Mouse (Mus musculus): ENCODE measurements around the gene Ankrd11. TPM values are rescaled to one million over a fixed set of nuclear protein-coding genes. Genes with fewer than 3 reads are reported as not detected.

Gene Ankrd11
- polyA plus RNA-seq, 2 experiments, result 65.3 to 83.7 TPM

GRCm38 (mm10) chr8:122898473-122898872 lies 143.6 kb downstream of the Ankrd11 start:
- ATAC-seq (ENCODE audit: low FRiP score, low read depth), result no peak
- 95% methylated on average over 12 of the region's 12 CpGs for WGBS
- H3K4me1 ChIP-seq (ENCODE audit: control insufficient read depth, insufficient read depth, low read length), result no peaks in the 10 kb centered on the region

GRCm38 (mm10) chr8:122898018-122898417 lies 144.1 kb downstream of the Ankrd11 start:
- no peak overlapping the region for H3K4me2 ChIP-seq (replicated peaks; ENCODE audit: low read depth, low read length, severe bottlenecking)

More at GRCm38 (mm10) chr8:122898473-122898872, 143.6 kb downstream of the Ankrd11 start:
- Histone ChIP-seq H3K27ac (replicated peaks; ENCODE audit: low read depth, low read length) (no peak overlapping the region), H3K9me3 (ENCODE audit: control insufficient read depth, low read length) (no peaks in the 10 kb centered on the region), H3K36me3 (ENCODE audit: control insufficient read depth, insufficient read depth, low read length) (peaks cover 74% of the 10 kb centered on the region), H3K27me3 (ENCODE audit: control insufficient read depth, insufficient read depth, low read length) (no peaks in the 10 kb centered on the region), H3K4me3 (replicated peaks; ENCODE audit: low read length) (no peak overlapping the region), H3K9ac (ENCODE audit: low read depth, low read length, severe bottlenecking) (no peak overlapping the region), H3K4me2 (replicated peaks; ENCODE audit: low read depth, low read length, severe bottlenecking) (no peak overlapping the region)
- no peak for DNase-seq (ENCODE audit: low spot score)
- TF ChIP-seq POLR2A (IDR thresholded peaks at IDR 0.05; ENCODE audit: borderline replicate concordance, extremely low read depth, insufficient read depth, insufficient read length), result no peak

GRCm38 (mm10) chr8:122897200-122897599 lies 144.9 kb downstream of the Ankrd11 start:
- 88% methylated on average over 8 of the region's 8 CpGs for WGBS
- H3K9me3 ChIP-seq (ENCODE audit: control insufficient read depth, low read length), result no peaks in the 10 kb centered on the region
- H3K4me1 ChIP-seq (ENCODE audit: control insufficient read depth, insufficient read depth, low read length), result no peaks in the 10 kb centered on the region
- H3K27me3 ChIP-seq (ENCODE audit: control insufficient read depth, insufficient read depth, low read length), result no peaks in the 10 kb centered on the region
- ATAC-seq (ENCODE audit: low FRiP score, low read depth), result no peak
- no peak overlapping the region for H3K27ac ChIP-seq (replicated peaks; ENCODE audit: low read depth, low read length)
- H3K9ac ChIP-seq (ENCODE audit: low read depth, low read length, severe bottlenecking), result no peak overlapping the region
- no peak for DNase-seq (ENCODE audit: low spot score)
- no peak for TF ChIP-seq POLR2A (IDR thresholded peaks at IDR 0.05; ENCODE audit: borderline replicate concordance, extremely low read depth, insufficient read depth, insufficient read length)
- H3K4me2 ChIP-seq (replicated peaks; ENCODE audit: low read depth, low read length, severe bottlenecking), result no peak overlapping the region
- peaks cover 86% of the 10 kb centered on the region for H3K36me3 ChIP-seq (ENCODE audit: control insufficient read depth, insufficient read depth, low read length)
- no peak overlapping the region for H3K4me3 ChIP-seq (replicated peaks; ENCODE audit: low read length)

More at GRCm38 (mm10) chr8:122898018-122898417, 144.1 kb downstream of the Ankrd11 start:
- Histone ChIP-seq H3K27me3 (ENCODE audit: control insufficient read depth, insufficient read depth, low read length) (no peaks in the 10 kb centered on the region), H3K27ac (replicated peaks; ENCODE audit: low read depth, low read length) (no peak overlapping the region), H3K4me3 (replicated peaks; ENCODE audit: low read length) (no peak overlapping the region), H3K9me3 (ENCODE audit: control insufficient read depth, low read length) (no peaks in the 10 kb centered on the region), H3K36me3 (ENCODE audit: control insufficient read depth, insufficient read depth, low read length) (peaks cover 78% of the 10 kb centered on the region), H3K9ac (ENCODE audit: low read depth, low read length, severe bottlenecking) (no peak overlapping the region), H3K4me1 (ENCODE audit: control insufficient read depth, insufficient read depth, low read length) (no peaks in the 10 kb centered on the region)
- ATAC-seq (ENCODE audit: low FRiP score, low read depth) (no peak), DNase-seq (ENCODE audit: low spot score) (no peak)
- 90% methylated on average over 4 of the region's 4 CpGs for WGBS
- TF ChIP-seq POLR2A (IDR thresholded peaks at IDR 0.05; ENCODE audit: borderline replicate concordance, extremely low read depth, insufficient read depth, insufficient read length), result no peak

DNA sequence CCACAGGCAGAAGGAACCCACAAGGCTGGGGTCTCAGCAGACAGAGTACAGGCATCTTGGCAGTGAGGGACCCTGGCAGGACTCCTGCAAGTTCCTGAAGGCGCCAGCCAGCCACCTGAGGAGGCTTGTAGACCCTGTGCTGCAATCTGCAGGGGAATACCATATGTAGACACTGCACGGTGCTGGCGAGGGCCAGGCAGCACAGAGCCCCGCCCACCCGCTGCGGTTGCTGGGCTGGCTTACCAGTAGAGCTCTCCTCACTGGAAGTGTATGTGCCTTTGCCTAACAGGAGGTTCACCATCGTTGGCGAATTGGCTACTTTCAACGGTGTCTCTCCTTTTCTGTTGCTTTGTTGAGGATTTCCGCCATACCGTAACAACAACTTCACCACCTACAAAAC lies 145.8 kb downstream of the Ankrd11 start:
- Histone ChIP-seq H3K27ac (replicated peaks; ENCODE audit: low read depth, low read length) (no peak overlapping the region), H3K9ac (ENCODE audit: low read depth, low read length, severe bottlenecking) (no peak overlapping the region), H3K27me3 (ENCODE audit: control insufficient read depth, insufficient read depth, low read length) (no peaks in the 10 kb centered on the region), H3K4me1 (ENCODE audit: control insufficient read depth, insufficient read depth, low read length) (no peaks in the 10 kb centered on the region), H3K9me3 (ENCODE audit: control insufficient read depth, low read length) (no peaks in the 10 kb centered on the region), H3K4me2 (replicated peaks; ENCODE audit: low read depth, low read length, severe bottlenecking) (no peak overlapping the region), H3K4me3 (replicated peaks; ENCODE audit: low read length) (no peak overlapping the region), H3K36me3 (ENCODE audit: control insufficient read depth, insufficient read depth, low read length) (peaks cover 95% of the 10 kb centered on the region)
- no peak for ATAC-seq (ENCODE audit: low FRiP score, low read depth)
- DNase-seq (ENCODE audit: low spot score), result no peak
- no peak for TF ChIP-seq POLR2A (IDR thresholded peaks at IDR 0.05; ENCODE audit: borderline replicate concordance, extremely low read depth, insufficient read depth, insufficient read length)
- 94% methylated on average over 11 of the region's 11 CpGs for WGBS

- no peak for DNase-seq (ENCODE audit: low spot score)
- peaks cover 98% of the 10 kb centered on the region for H3K36me3 ChIP-seq (ENCODE audit: control insufficient read depth, insufficient read depth, low read length)
- H3K4me1 ChIP-seq (ENCODE audit: control insufficient read depth, insufficient read depth, low read length), result no peaks in the 10 kb centered on the region
- H3K27me3 ChIP-seq (ENCODE audit: control insufficient read depth, insufficient read depth, low read length), result no peaks in the 10 kb centered on the region
- no peaks in the 10 kb centered on the region for H3K9me3 ChIP-seq (ENCODE audit: control insufficient read depth, low read length)
- TF ChIP-seq POLR2A (IDR thresholded peaks at IDR 0.05; ENCODE audit: borderline replicate concordance, extremely low read depth, insufficient read depth, insufficient read length), result no peak
- H3K4me2 ChIP-seq (replicated peaks; ENCODE audit: low read depth, low read length, severe bottlenecking), result no peak overlapping the region
- H3K4me3 ChIP-seq (replicated peaks; ENCODE audit: low read length), result no peak overlapping the region
- no peak for ATAC-seq (ENCODE audit: low FRiP score, low read depth)
- 89% methylated on average over 12 of the region's 12 CpGs for WGBS
- H3K27ac ChIP-seq (replicated peaks; ENCODE audit: low read depth, low read length), result no peak overlapping the region
- no peak overlapping the region for H3K9ac ChIP-seq (ENCODE audit: low read depth, low read length, severe bottlenecking)
These were observed 148.6 kb downstream of the Ankrd11 start for GRCm38 (mm10) chr8:122893451-122893850.

GRCm38 (mm10) chr8:122891440-122891839 lies 150.6 kb downstream of the Ankrd11 start:
- no peak for TF ChIP-seq POLR2A (IDR thresholded peaks at IDR 0.05; ENCODE audit: borderline replicate concordance, extremely low read depth, insufficient read depth, insufficient read length)
- H3K27me3 ChIP-seq (ENCODE audit: control insufficient read depth, insufficient read depth, low read length), result no peaks in the 10 kb centered on the region
- no peak overlapping the region for H3K9ac ChIP-seq (ENCODE audit: low read depth, low read length, severe bottlenecking)
- no peak for ATAC-seq (ENCODE audit: low FRiP score, low read depth)
- WGBS, result 87% methylated on average over 12 of the region's 12 CpGs
- no peak overlapping the region for H3K4me2 ChIP-seq (replicated peaks; ENCODE audit: low read depth, low read length, severe bottlenecking)
- H3K27ac ChIP-seq (replicated peaks; ENCODE audit: low read depth, low read length), result no peak overlapping the region
- H3K36me3 ChIP-seq (ENCODE audit: control insufficient read depth, insufficient read depth, low read length), result peaks cover 99% of the 10 kb centered on the region
- H3K4me3 ChIP-seq (replicated peaks; ENCODE audit: low read length), result no peak overlapping the region
- H3K4me1 ChIP-seq (ENCODE audit: control insufficient read depth, insufficient read depth, low read length), result no peaks in the 10 kb centered on the region
- DNase-seq (ENCODE audit: low spot score), result no peak
- H3K9me3 ChIP-seq (ENCODE audit: control insufficient read depth, low read length), result no peaks in the 10 kb centered on the region
